Mouse (Mus musculus) thymus, adult 2 months (tissue): ENCODE results near the gene Zfp341. TPM values are rescaled to one million over a fixed set of nuclear protein-coding genes. Genes with fewer than 3 reads are reported as not detected.
A peak's percentile ranks its signal among the peaks of the same experiment; 100 is the strongest.

Experiments used
- DNase-seq: peaks from one replicate; pipeline ENCODE4 v3.0.0; 2021
- H3K27ac ChIP-seq: fragments of 200-500 bp; 2 replicates; pipeline ENCODE4 v1.5.1; 2012; ENCODE audit warnings: low read length, control low read depth; ENCODE audit not compliant: control insufficient read depth, insufficient read depth
- H3K27me3 ChIP-seq: fragments of 200-500 bp; 2 replicates; pipeline ENCODE4 v1.6.1; 2012; ENCODE audit warnings: mild to moderate bottlenecking, low read length, moderate library complexity, mixed read lengths; ENCODE audit not compliant: control insufficient read depth, insufficient read depth
- H3K36me3 ChIP-seq: fragments of 200-500 bp; 2 replicates; pipeline ENCODE4 v1.6.1; 2012; ENCODE audit warnings: mild to moderate bottlenecking, low read length, moderate library complexity; ENCODE audit not compliant: control insufficient read depth, insufficient read depth
- H3K4me1 ChIP-seq: fragments of 200-500 bp; replicated peaks from 2 replicates; pipeline ENCODE4 v1.6.1; 2012; ENCODE audit warnings: low read length; ENCODE audit not compliant: control insufficient read depth, insufficient read depth
- H3K4me3 ChIP-seq: fragments of 200-500 bp; 2 replicates; pipeline ENCODE4 v1.5.1; 2012; ENCODE audit warnings: mild to moderate bottlenecking, low read length, control low read depth, moderate library complexity; ENCODE audit not compliant: control insufficient read depth, insufficient read depth
- CTCF ChIP-seq: fragments of 200-500 bp; IDR thresholded peaks from 2 replicates; pipeline ENCODE4 v1.5.1; 2012; ENCODE audit warnings: mild to moderate bottlenecking, control low read depth, low read length, moderate library complexity, borderline replicate concordance; ENCODE audit not compliant: control insufficient read depth, poor library complexity, insufficient read depth; ENCODE audit errors: extremely low read depth
- POLR2A ChIP-seq: fragments of 200-500 bp; IDR thresholded peaks from 2 replicates; pipeline ENCODE4 v1.6.1; 2012; ENCODE audit warnings: mild to moderate bottlenecking, low read length, control low read depth, moderate library complexity; ENCODE audit not compliant: control insufficient read depth, poor library complexity, insufficient read depth; ENCODE audit errors: extremely low read depth
- WGBS: fragments of 180-500 bp; shearing (Covaris S2); methylation state at CpG from one replicate; pipeline ENCODE4 v1.1.7; 2018; 5-methylcytosine and 5-hydroxymethylcytosine counted together
- polyA plus RNA-seq: library from polyadenylated mRNA; depleted of rRNA; stranded (reverse); fragments of >200 nt; gene quantifications from 2 replicates; pipeline ENCODE4 v1.2.3, GENCODE M21; 2012

The Zfp341 gene
- polyA plus RNA-seq, 1 experiment, result 10.8 TPM

GRCm38 (mm10) chr2:154615674-154616073, 2.6 kb downstream of the Zfp341 start:
- peak overlapping the region; percentile 78 for H3K27ac ChIP-seq
- H3K4me1 ChIP-seq, result peaks cover 34% of the 10 kb centered on the region
- WGBS, result 4% methylated on average over 5 of the region's 5 CpGs
- no peaks in the 10 kb centered on the region for H3K27me3 ChIP-seq
- DNase-seq, result peak; percentile 39
- TF ChIP-seq POLR2A (no peak), CTCF (no peak)
- H3K36me3 ChIP-seq, result no peaks in the 10 kb centered on the region
- no peak overlapping the region for H3K4me3 ChIP-seq

GRCm38 (mm10) chr2:154617061-154617460, 4.0 kb downstream of the Zfp341 start:
- WGBS, result 10% methylated on average over 3 of the region's 3 CpGs
- Histone ChIP-seq H3K4me3 (no peak overlapping the region), H3K36me3 (no peaks in the 10 kb centered on the region), H3K27me3 (no peaks in the 10 kb centered on the region), H3K4me1 (peaks cover 34% of the 10 kb centered on the region), H3K27ac (peak overlapping the region; percentile 95)
- TF ChIP-seq POLR2A (no peak), CTCF (no peak)
- DNase-seq, result peak; percentile 64

GRCm38 (mm10) chr2:154621684-154622083, 8.6 kb downstream of the Zfp341 start:
- Histone ChIP-seq H3K4me3 (no peak overlapping the region), H3K27me3 (no peaks in the 10 kb centered on the region), H3K36me3 (no peaks in the 10 kb centered on the region), H3K4me1 (peaks cover 8% of the 10 kb centered on the region), H3K27ac (no peak overlapping the region)
- TF ChIP-seq POLR2A (no peak), CTCF (no peak)
- 94% methylated on average over 5 of the region's 5 CpGs for WGBS
- no peak for DNase-seq

GRCm38 (mm10) chr2:154624137-154624536, 11.0 kb downstream of the Zfp341 start:
- Histone ChIP-seq H3K27ac (no peak overlapping the region), H3K36me3 (no peaks in the 10 kb centered on the region), H3K4me3 (no peak overlapping the region), H3K4me1 (no peaks in the 10 kb centered on the region), H3K27me3 (no peaks in the 10 kb centered on the region)
- TF ChIP-seq POLR2A (no peak), CTCF (no peak)
- DNase-seq, result no peak

- no peak overlapping the region for H3K27ac ChIP-seq
- no peaks in the 10 kb centered on the region for H3K27me3 ChIP-seq
- TF ChIP-seq CTCF, result no peak
- no peak for TF ChIP-seq POLR2A
- H3K36me3 ChIP-seq, result no peaks in the 10 kb centered on the region
- no peak overlapping the region for H3K4me3 ChIP-seq
- WGBS, result 89% methylated on average over 5 of the region's 5 CpGs
- H3K4me1 ChIP-seq, result no peaks in the 10 kb centered on the region
- no peak for DNase-seq
Measured at GRCm38 (mm10) chr2:154630531-154630930, 17.4 kb downstream of the Zfp341 start.

- no peaks in the 10 kb centered on the region for H3K4me1 ChIP-seq
- DNase-seq, result no peak
- no peak overlapping the region for H3K4me3 ChIP-seq
- H3K36me3 ChIP-seq, result no peaks in the 10 kb centered on the region
- H3K27me3 ChIP-seq, result no peaks in the 10 kb centered on the region
- H3K27ac ChIP-seq, result no peak overlapping the region
- 97% methylated on average over 16 of the region's 16 CpGs for WGBS
- no peak for TF ChIP-seq CTCF
- no peak for TF ChIP-seq POLR2A
Measured at GRCm38 (mm10) chr2:154632203-154632780, 19.2 kb downstream of the Zfp341 start.
